In the genomic region with DNA sequence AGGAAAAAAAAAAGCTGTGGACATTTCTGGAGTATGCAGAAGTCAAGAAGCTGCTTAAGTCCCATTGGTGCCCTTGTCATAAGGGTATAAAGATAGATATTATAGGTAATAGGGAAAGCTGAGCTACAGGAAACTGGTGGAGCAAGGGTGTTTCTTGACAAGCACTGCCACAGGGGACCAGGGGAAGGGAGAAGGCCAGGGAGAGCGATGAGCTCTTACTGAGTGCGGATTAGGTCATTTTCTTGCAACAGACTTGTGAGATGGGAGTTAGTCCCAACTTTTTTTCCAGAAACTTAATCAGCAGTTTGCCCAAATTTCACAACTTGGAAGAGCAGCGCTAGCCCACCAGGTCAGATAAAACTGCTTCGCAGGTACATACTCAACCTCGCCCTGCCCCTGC, we compare ENCODE assay signal across 18 mouse cellular contexts. TPM values are rescaled to one million over a fixed set of nuclear protein-coding genes. Genes with fewer than 3 reads are reported as not detected.
A peak's percentile ranks its signal among the peaks of the same experiment; 100 is the strongest.
DNase-seq lines count a peak whose midpoint lies in the region; ATAC-seq and TF ChIP-seq lines count a peak whose summit lies in the region.
"Had no signal": no experiment of that assay in that cellular context is flagged by ENCODE, and none has a peak within 500 bp of the region (broad histone marks: within the 10 kb centered on the region; RNA-seq: fewer than 3 reads in every experiment).

No protein-coding gene starts in this region.

- 23% methylated on average over 5 of the region's 5 CpGs for WGBS in midbrain, postnatal 0 days

- peak; percentile 54 for DNase-seq in gastrocnemius, adult 2 months
- DNase-seq in gastrocnemius, postnatal 10 days: no peak
- peak; percentile 11 for DNase-seq in urinary bladder, postnatal 14 days (ENCODE audit: low spot score)
- no peak for DNase-seq in urinary bladder, postnatal 25 days (ENCODE audit: low spot score)
- DNase-seq in heart, postnatal 14 days: peak; percentile 6 to 18
- DNase-seq in retina, postnatal 1 day: no peak
- DNase-seq in midbrain, postnatal 0 days (ENCODE audit: low spot score): no peak
- DNase-seq: cerebellum, adult 9-10 months; forebrain, postnatal 0 days; kidney, adult 11 months; kidney, postnatal 36 days; liver, embryonic 13.5 days; lung, postnatal 10 days; thymus, postnatal 36 days had no signal

- H3K27me3 ChIP-seq in midbrain, postnatal 0 days (ENCODE audit: insufficient read depth, low read length): peaks cover 4% of the 10 kb centered on the region; the same call in 1 of the 2 replicates

- no peaks in the 10 kb centered on the region for H3K9me3 ChIP-seq in midbrain, postnatal 0 days (ENCODE audit: low read length)
- H3K9me3 ChIP-seq: liver, embryonic 13.5 days had no signal

- no peak overlapping the region for H3K4me2 ChIP-seq in midbrain, postnatal 0 days (ENCODE audit: low read depth, low read length, poor library complexity, severe bottlenecking)

- no peak overlapping the region for H3K9ac ChIP-seq in midbrain, postnatal 0 days (replicated peaks; ENCODE audit: low read length, poor library complexity, severe bottlenecking)
- H3K9ac ChIP-seq: forebrain, postnatal 0 days; hindbrain, embryonic 14.5 days; liver, embryonic 13.5 days had no signal

- intact Hi-C loops in gastrocnemius, adult 2 months (cut with DNase I): no loop called here
- intact Hi-C loops in heart, postnatal 14 days (cut with DNase I): loop anchor here (10.0 kb wide), 1 partner anchor 365 kb away; no protein-coding TSS in a partner anchor

- no peak overlapping the region for H3K4me3 ChIP-seq in gastrocnemius, adult 2 months
- H3K4me3 ChIP-seq in midbrain, postnatal 0 days (ENCODE audit: low read depth, low read length): no peak overlapping the region
- H3K4me3 ChIP-seq: erythroblast, embryonic 14.5 days; liver, embryonic 13.5 days had no signal

- TF ChIP-seq CTCF in gastrocnemius, adult 2 months (IDR thresholded peaks at IDR 0.05): no peak
- no peak for TF ChIP-seq CTCF in midbrain, postnatal 0 days (IDR thresholded peaks at IDR 0.05)

- H3K4me1 ChIP-seq in midbrain, postnatal 0 days (ENCODE audit: insufficient read depth, low read length): no peaks in the 10 kb centered on the region

- H3K36me3 ChIP-seq in midbrain, postnatal 0 days (ENCODE audit: insufficient read depth, low read length): no peaks in the 10 kb centered on the region
- H3K36me3 ChIP-seq: liver, embryonic 13.5 days had no signal

- peak overlapping the region; percentile 58 for H3K27ac ChIP-seq in gastrocnemius, adult 2 months
- no peak overlapping the region for H3K27ac ChIP-seq in midbrain, postnatal 0 days (ENCODE audit: low read depth, low read length)
- H3K27ac ChIP-seq: hindbrain, embryonic 14.5 days; liver, embryonic 13.5 days had no signal

- no peak for ATAC-seq in midbrain, postnatal 0 days (ENCODE audit: low FRiP score)
- ATAC-seq: forebrain, postnatal 0 days had no signal

RNA-seq across cellular contexts. Expression of a gene that starts 1.9 kb away (rescaled TPM):
- total RNA-seq in gastrocnemius, adult 2 months (2021): 1 to 10 TPM in 1 of 2 experiments, under 1 TPM in 1; 0.82 to 1.5 TPM
- 1 to 10 TPM; 5.1 to 5.8 TPM for total RNA-seq in gastrocnemius, postnatal 10 days (2021)
- total RNA-seq in heart, postnatal 14 days (2021): 1 to 10 TPM; 3.0 to 3.3 TPM
- total RNA-seq in midbrain, postnatal 0 days (2014; rRNA removed): 24.0 and 26.7 TPM in 2 replicates
- polyA plus RNA-seq in midbrain, postnatal 0 days (2015; fragmentation: Nextera tagmentation; extraction: Ambion mirVana): 2.2 and 2.6 TPM in 2 replicates
- total RNA-seq: megakaryocyte-erythroid progenitor cell, adult 5-6 weeks; neutrophil, adult 5-6 weeks had no signal
- polyA plus RNA-seq: erythroblast, embryonic 14.5 days had no signal

Comparison
In these comparisons a context has a peak if more than half of its experiments do, and no peak if none do; other contexts are left out.
1. DNase-seq: peak in gastrocnemius, adult 2 months (single experiment), urinary bladder, postnatal 14 days (single experiment) and heart, postnatal 14 days (2 of 2); none in gastrocnemius, postnatal 10 days (single experiment), urinary bladder, postnatal 25 days (single experiment), retina, postnatal 1 day (single experiment) and midbrain, postnatal 0 days (single experiment).